Mouse (Mus musculus): ENCODE results near the gene Olfr1133. TPM values are rescaled to one million over a fixed set of nuclear protein-coding genes. Genes with fewer than 3 reads are reported as not detected.

Olfr1133 gene
- polyA plus RNA-seq, 1 experiment from 2014 or later, result not detected

Other genes starting within 250 kb of the Olfr1133 start
- not detected in 2 replicates for gene Olfr1123, start 230.7 kb downstream of the Olfr1133 start, polyA plus RNA-seq (2014; fragmentation: Nextera tagmentation; extraction: Ambion mirVana)
- gene Olfr1124, start 217.1 kb downstream of the Olfr1133 start, polyA plus RNA-seq (2014; fragmentation: Nextera tagmentation; extraction: Ambion mirVana), result not detected in 2 replicates
- not detected in 2 replicates for gene Olfr1126, start 193.4 kb downstream of the Olfr1133 start, polyA plus RNA-seq (2014; fragmentation: Nextera tagmentation; extraction: Ambion mirVana)
- not detected in 2 replicates for gene Pramel7, start 150.3 kb downstream of the Olfr1133 start, polyA plus RNA-seq (2014; fragmentation: Nextera tagmentation; extraction: Ambion mirVana)
- not detected in 2 replicates for gene Pramel6, start 140.8 kb downstream of the Olfr1133 start, polyA plus RNA-seq (2014; fragmentation: Nextera tagmentation; extraction: Ambion mirVana)
- not detected in 2 replicates for gene Olfr153, start 115.6 kb downstream of the Olfr1133 start, polyA plus RNA-seq (2014; fragmentation: Nextera tagmentation; extraction: Ambion mirVana)
- gene Olfr1128, start 101.8 kb downstream of the Olfr1133 start, polyA plus RNA-seq (2014; fragmentation: Nextera tagmentation; extraction: Ambion mirVana), result not detected in 2 replicates
- not detected in 2 replicates for gene Olfr1129, start 73.5 kb downstream of the Olfr1133 start, polyA plus RNA-seq (2014; fragmentation: Nextera tagmentation; extraction: Ambion mirVana)
- gene Olfr1130, start 41.2 kb downstream of the Olfr1133 start, polyA plus RNA-seq (2014; fragmentation: Nextera tagmentation; extraction: Ambion mirVana), result not detected in 2 replicates
- not detected in 2 replicates for gene Olfr1131, start 20.3 kb downstream of the Olfr1133 start, polyA plus RNA-seq (2014; fragmentation: Nextera tagmentation; extraction: Ambion mirVana)
- not detected in 2 replicates for gene Olfr1132, start 9.8 kb downstream of the Olfr1133 start, polyA plus RNA-seq (2014; fragmentation: Nextera tagmentation; extraction: Ambion mirVana)
- gene Olfr1134, start 11.1 kb upstream of the Olfr1133 start, polyA plus RNA-seq (2014; fragmentation: Nextera tagmentation; extraction: Ambion mirVana), result not detected in 2 replicates
- gene Olfr1135, start 26.3 kb upstream of the Olfr1133 start, polyA plus RNA-seq (2014; fragmentation: Nextera tagmentation; extraction: Ambion mirVana), result not detected in 2 replicates
- not detected in 2 replicates for gene Olfr1136, start 46.6 kb upstream of the Olfr1133 start, polyA plus RNA-seq (2014; fragmentation: Nextera tagmentation; extraction: Ambion mirVana)
- gene Olfr1137, start 65.8 kb upstream of the Olfr1133 start, polyA plus RNA-seq (2014; fragmentation: Nextera tagmentation; extraction: Ambion mirVana), result not detected in 2 replicates
- gene Olfr1138, start 92.6 kb upstream of the Olfr1133 start, polyA plus RNA-seq (2014; fragmentation: Nextera tagmentation; extraction: Ambion mirVana), result not detected in 2 replicates
- gene Olfr1140, start 96.4 kb upstream of the Olfr1133 start, polyA plus RNA-seq (2014; fragmentation: Nextera tagmentation; extraction: Ambion mirVana), result not detected in 2 replicates
- gene Olfr1141, start 106.6 kb upstream of the Olfr1133 start, polyA plus RNA-seq (2014; fragmentation: Nextera tagmentation; extraction: Ambion mirVana), result not detected in 2 replicates
- not detected in 2 replicates for gene Olfr152, start 132.1 kb upstream of the Olfr1133 start, polyA plus RNA-seq (2014; fragmentation: Nextera tagmentation; extraction: Ambion mirVana)
- gene Olfr1143, start 153.2 kb upstream of the Olfr1133 start, polyA plus RNA-seq (2014; fragmentation: Nextera tagmentation; extraction: Ambion mirVana), result not detected in 2 replicates
- not detected in 2 replicates for gene Olfr1145, start 162.4 kb upstream of the Olfr1133 start, polyA plus RNA-seq (2014; fragmentation: Nextera tagmentation; extraction: Ambion mirVana)
- not detected in 2 replicates for gene Olfr1148, start 183.2 kb upstream of the Olfr1133 start, polyA plus RNA-seq (2014; fragmentation: Nextera tagmentation; extraction: Ambion mirVana)
- gene Olfr1150-ps1, start 196.6 kb upstream of the Olfr1133 start, polyA plus RNA-seq (2014; fragmentation: Nextera tagmentation; extraction: Ambion mirVana), result not detected in 2 replicates
- gene Olfr1151, start 208.5 kb upstream of the Olfr1133 start, polyA plus RNA-seq (2014; fragmentation: Nextera tagmentation; extraction: Ambion mirVana), result not detected in 2 replicates
- gene Olfr1152, start 219.1 kb upstream of the Olfr1133 start, polyA plus RNA-seq (2014; fragmentation: Nextera tagmentation; extraction: Ambion mirVana), result not detected in 2 replicates
- gene Olfr1153, start 247.6 kb upstream of the Olfr1133 start, polyA plus RNA-seq (2014; fragmentation: Nextera tagmentation; extraction: Ambion mirVana), result not detected in 2 replicates

Data from midbrain, embryonic 14.5 days (tissue).